Mouse (Mus musculus): Measurements from ENCODE around the gene Lyg1.

GRCm38 (mm10) chr1:37954786-37955185 lies 2.8 kb downstream of the Lyg1 start:
- no peak for TF ChIP-seq CTCF (IDR thresholded peaks at IDR 0.05; ENCODE audit: low read depth, low read length)
- TF ChIP-seq POLR2A (IDR thresholded peaks at IDR 0.05; ENCODE audit: borderline replicate concordance, low read depth, low read length): no peak

Data from bone marrow macrophage, adult 2 months (primary cell).